Mouse (Mus musculus): ENCODE results near the gene Vax1.

DNA sequence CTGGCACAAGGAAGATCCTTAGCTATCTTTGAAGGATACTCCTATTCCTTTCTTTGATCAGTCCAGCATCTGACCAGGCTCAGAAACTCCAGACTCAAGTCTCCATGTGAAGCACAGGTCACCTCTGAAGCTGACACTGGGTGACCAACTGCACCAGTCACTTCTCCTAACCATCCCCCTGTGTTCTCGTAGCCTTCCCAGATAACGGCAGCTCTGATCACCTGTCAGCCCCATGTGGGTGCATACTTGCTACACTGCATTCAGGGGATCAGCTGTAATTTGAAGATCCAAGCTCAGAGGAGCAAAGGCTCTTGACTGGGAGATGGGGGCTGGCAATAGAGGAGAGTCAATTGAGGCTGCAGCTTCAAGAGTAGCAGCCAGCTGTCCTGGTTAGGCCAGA lies 39.1 kb upstream of the Vax1 start:
- TF ChIP-seq CTCF (IDR thresholded peaks at IDR 0.05; ENCODE audit: low read depth, low read length) (no peak), POLR2A (IDR thresholded peaks at IDR 0.05; ENCODE audit: borderline replicate concordance, low read depth, low read length) (no peak)
